Mouse (Mus musculus): ENCODE results near the gene Dab2ip. TPM values are rescaled to one million over a fixed set of nuclear protein-coding genes. Genes with fewer than 3 reads are reported as not detected.
A peak's percentile ranks its signal among the peaks of the same experiment; 100 is the strongest.

Dab2ip gene
- polyA plus RNA-seq, 1 experiment from 2014 or later, result 9.1 TPM

DNA sequence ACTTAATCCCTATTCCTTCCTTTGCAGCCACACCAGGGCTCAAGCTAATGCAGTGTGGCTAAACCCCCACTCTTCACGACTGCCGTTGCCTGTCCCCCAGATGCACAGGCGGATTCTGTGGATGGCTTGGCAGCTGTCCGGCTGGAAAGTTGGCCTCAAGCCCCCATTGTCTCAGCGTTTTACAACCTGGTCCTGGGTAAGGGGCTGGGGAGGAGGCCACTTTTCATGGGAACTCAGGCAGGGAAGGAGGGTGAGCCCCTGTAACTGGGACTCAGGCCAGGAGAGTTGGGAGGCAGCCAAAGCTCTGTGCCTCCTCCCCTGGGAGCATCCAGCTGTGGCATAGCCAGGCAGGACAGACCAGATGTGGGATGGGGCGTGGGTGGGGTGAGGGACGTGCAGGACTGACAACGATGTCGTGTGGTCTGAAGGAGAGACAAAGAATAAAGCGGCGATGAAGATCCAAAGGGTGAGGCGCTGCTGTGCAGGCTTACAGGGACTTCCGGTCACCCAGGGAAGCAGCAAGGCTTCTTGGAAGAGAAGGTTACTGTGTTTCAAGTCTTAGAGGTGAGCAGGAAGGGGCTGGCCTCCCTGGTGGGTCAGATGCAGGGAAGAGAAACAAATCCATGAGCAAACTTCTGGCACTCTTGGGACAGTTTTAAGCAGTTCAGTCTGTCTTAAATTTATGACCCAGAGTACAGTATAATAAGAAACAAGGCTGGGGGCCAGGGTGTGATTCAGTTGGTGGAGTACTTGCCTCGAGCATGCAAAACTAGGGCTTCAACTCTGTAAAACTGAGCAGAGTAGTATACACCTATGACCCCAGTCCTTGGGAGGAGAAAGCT is 43.8 kb upstream of the Dab2ip start:
- H3K4me2 ChIP-seq (ENCODE audit: low read depth, low read length), result no peak overlapping the region
- no peak overlapping the region for H3K9ac ChIP-seq (replicated peaks)
- H3K9me3 ChIP-seq (ENCODE audit: low read length), result no peaks in the 10 kb centered on the region
- no peak for TF ChIP-seq CTCF (IDR thresholded peaks at IDR 0.05; ENCODE audit: low read depth)
- H3K27me3 ChIP-seq (ENCODE audit: insufficient read depth, low read length), result no peaks in the 10 kb centered on the region
- 68% methylated on average over 14 of the region's 14 CpGs for WGBS (ENCODE audit: insufficient replicate concordance)
- DNase-seq (no peak), ATAC-seq (no peak)
- no peak overlapping the region for H3K4me3 ChIP-seq (ENCODE audit: low read depth, low read length)
- peaks cover 7% of the 10 kb centered on the region for H3K4me1 ChIP-seq (ENCODE audit: insufficient read depth)
- H3K36me3 ChIP-seq (replicated peaks; ENCODE audit: insufficient read depth, low read length), result no peaks in the 10 kb centered on the region
- H3K27ac ChIP-seq (ENCODE audit: low read depth), result no peak overlapping the region

DNA sequence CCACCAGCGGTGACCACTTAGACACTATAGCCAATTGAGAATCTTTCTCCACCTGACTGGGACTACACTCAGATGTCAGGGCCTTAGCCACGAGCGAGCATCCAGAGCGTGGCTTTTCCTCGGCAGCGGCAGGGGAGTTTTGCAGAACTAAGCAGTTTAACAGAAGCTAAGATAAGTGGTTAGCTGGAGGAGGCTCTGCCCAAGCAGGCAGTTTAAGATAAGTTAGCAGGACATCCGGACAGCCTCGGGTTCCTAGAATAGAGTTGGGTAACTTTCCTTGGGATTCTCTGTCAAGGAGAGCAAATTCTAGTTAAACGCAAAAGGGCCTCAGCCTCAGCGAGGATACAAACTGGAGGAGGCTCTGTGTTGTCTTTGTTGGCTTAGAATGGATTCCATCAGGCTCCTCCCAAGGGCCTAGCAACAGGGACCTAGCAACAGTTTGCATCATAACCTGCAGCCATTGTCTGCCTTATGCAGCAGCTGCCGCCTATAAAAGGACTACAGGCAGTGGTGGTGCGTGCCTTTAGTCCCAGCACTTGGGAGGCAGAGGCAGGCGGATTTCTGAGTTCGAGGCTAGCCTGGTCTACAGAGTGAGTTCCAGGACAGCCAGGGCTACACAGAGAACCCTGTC is 31.3 kb upstream of the Dab2ip start:
- 66% methylated on average over 14 of the region's 14 CpGs for WGBS (ENCODE audit: insufficient replicate concordance)
- H3K4me3 ChIP-seq (ENCODE audit: low read depth, low read length), result no peak overlapping the region
- no peak overlapping the region for H3K9ac ChIP-seq (replicated peaks)
- H3K36me3 ChIP-seq (replicated peaks; ENCODE audit: insufficient read depth, low read length), result no peaks in the 10 kb centered on the region
- DNase-seq (no peak), ATAC-seq (0 out of 2 replicates have a peak, but pooled peaks have one; percentile 29)
- H3K4me1 ChIP-seq (ENCODE audit: insufficient read depth), result no peaks in the 10 kb centered on the region
- H3K27me3 ChIP-seq (ENCODE audit: insufficient read depth, low read length), result no peaks in the 10 kb centered on the region
- no peak overlapping the region for H3K27ac ChIP-seq (ENCODE audit: low read depth)
- TF ChIP-seq EP300 (IDR thresholded peaks at IDR 0.05; ENCODE audit: low read depth), result no peak
- no peak for TF ChIP-seq CTCF (IDR thresholded peaks at IDR 0.05; ENCODE audit: low read depth)
- no peak overlapping the region for H3K4me2 ChIP-seq (ENCODE audit: low read depth, low read length)
- no peaks in the 10 kb centered on the region for H3K9me3 ChIP-seq (ENCODE audit: low read length)

DNA sequence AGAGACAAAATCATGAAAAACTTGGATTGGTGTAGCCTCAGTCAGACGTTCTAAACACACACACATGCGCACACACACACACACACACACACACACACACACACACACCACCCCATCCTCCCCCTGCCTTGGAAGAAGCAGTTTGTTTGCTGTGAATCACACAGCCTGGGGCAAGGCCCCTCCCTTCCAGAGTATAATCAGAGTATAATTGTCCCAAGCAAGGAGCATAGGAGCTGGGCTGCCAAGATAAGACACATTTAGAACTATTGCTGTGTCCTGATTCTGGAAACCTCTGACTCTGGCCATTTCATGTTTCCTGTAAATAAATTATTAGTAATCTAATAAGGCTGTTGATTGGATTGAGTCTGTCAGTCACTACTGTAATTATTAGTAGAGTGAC is 29.0 kb upstream of the Dab2ip start:
- WGBS (ENCODE audit: insufficient replicate concordance), result 48% methylated on average over 2 of the region's 2 CpGs
- no peak for DNase-seq
- ATAC-seq, result no peak
- Histone ChIP-seq H3K4me1 (ENCODE audit: insufficient read depth) (no peaks in the 10 kb centered on the region), H3K9me3 (ENCODE audit: low read length) (no peaks in the 10 kb centered on the region), H3K27ac (ENCODE audit: low read depth) (no peak overlapping the region), H3K4me3 (ENCODE audit: low read depth, low read length) (no peak overlapping the region), H3K4me2 (ENCODE audit: low read depth, low read length) (no peak overlapping the region), H3K27me3 (ENCODE audit: insufficient read depth, low read length) (no peaks in the 10 kb centered on the region), H3K36me3 (replicated peaks; ENCODE audit: insufficient read depth, low read length) (no peaks in the 10 kb centered on the region), H3K9ac (replicated peaks) (no peak overlapping the region)
- TF ChIP-seq EP300 (IDR thresholded peaks at IDR 0.05; ENCODE audit: low read depth) (no peak), CTCF (IDR thresholded peaks at IDR 0.05; ENCODE audit: low read depth) (no peak)

DNA sequence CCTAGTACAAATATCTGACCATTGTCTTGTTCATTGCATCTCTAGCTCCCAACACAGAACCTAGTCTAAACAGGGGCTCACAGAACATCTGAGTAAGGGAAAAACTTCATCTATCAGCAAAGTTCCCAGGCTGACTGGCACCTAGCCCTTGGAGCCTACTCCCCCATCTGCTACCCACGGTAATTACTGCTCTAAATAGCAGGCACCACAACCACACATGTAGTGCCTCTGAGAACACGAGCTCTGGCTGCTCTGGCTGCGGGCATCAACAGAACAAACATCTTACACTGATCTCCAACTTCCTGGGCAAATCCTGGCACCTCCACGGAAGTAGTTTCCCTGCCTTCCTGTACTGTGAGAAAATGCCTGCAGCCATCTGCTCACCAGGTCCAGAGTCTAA is 28.2 kb upstream of the Dab2ip start:
- DNase-seq, result no peak

DNA sequence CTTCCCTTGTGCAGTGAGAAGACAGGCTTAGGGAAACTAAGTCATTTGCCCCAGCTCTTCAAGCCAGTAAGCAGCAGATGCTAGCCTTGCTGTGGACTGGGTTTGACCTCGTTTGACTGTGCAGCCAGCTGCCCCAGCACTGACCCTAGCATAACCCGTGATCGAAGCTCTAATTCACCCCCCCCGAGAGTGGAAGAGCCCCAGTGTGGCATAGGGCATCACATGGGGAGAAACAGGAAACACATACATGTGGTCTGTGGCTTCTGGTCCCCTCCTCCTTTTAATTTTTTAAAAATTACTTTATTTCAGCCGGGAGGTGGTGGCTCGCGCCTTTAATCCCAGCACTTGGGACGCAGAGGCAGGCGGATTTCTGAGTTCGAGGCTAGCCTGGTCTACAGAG is 27.3 kb upstream of the Dab2ip start:
- Histone ChIP-seq H3K27ac (ENCODE audit: low read depth) (no peak overlapping the region), H3K27me3 (ENCODE audit: insufficient read depth, low read length) (no peaks in the 10 kb centered on the region), H3K4me2 (ENCODE audit: low read depth, low read length) (no peak overlapping the region), H3K4me3 (ENCODE audit: low read depth, low read length) (no peak overlapping the region), H3K9me3 (ENCODE audit: low read length) (no peaks in the 10 kb centered on the region), H3K9ac (replicated peaks) (no peak overlapping the region), H3K4me1 (ENCODE audit: insufficient read depth) (no peaks in the 10 kb centered on the region), H3K36me3 (replicated peaks; ENCODE audit: insufficient read depth, low read length) (no peaks in the 10 kb centered on the region)
- DNase-seq (no peak), ATAC-seq (no peak)
- no peak for TF ChIP-seq EP300 (IDR thresholded peaks at IDR 0.05; ENCODE audit: low read depth)
- no peak for TF ChIP-seq CTCF (IDR thresholded peaks at IDR 0.05; ENCODE audit: low read depth)
- 65% methylated on average over 10 of the region's 10 CpGs for WGBS (ENCODE audit: insufficient replicate concordance)

More for the DNA sequence above, 28.2 kb upstream of the Dab2ip start:
- Histone ChIP-seq H3K9me3 (ENCODE audit: low read length) (no peaks in the 10 kb centered on the region), H3K9ac (replicated peaks) (no peak overlapping the region), H3K4me1 (ENCODE audit: insufficient read depth) (no peaks in the 10 kb centered on the region), H3K36me3 (replicated peaks; ENCODE audit: insufficient read depth, low read length) (no peaks in the 10 kb centered on the region), H3K27ac (ENCODE audit: low read depth) (no peak overlapping the region), H3K4me2 (ENCODE audit: low read depth, low read length) (no peak overlapping the region), H3K27me3 (ENCODE audit: insufficient read depth, low read length) (no peaks in the 10 kb centered on the region), H3K4me3 (ENCODE audit: low read depth, low read length) (no peak overlapping the region)
- TF ChIP-seq EP300 (IDR thresholded peaks at IDR 0.05; ENCODE audit: low read depth) (no peak), CTCF (IDR thresholded peaks at IDR 0.05; ENCODE audit: low read depth) (no peak)
- 71% methylated on average over 4 of the region's 4 CpGs for WGBS (ENCODE audit: insufficient replicate concordance)
- no peak for ATAC-seq

DNA sequence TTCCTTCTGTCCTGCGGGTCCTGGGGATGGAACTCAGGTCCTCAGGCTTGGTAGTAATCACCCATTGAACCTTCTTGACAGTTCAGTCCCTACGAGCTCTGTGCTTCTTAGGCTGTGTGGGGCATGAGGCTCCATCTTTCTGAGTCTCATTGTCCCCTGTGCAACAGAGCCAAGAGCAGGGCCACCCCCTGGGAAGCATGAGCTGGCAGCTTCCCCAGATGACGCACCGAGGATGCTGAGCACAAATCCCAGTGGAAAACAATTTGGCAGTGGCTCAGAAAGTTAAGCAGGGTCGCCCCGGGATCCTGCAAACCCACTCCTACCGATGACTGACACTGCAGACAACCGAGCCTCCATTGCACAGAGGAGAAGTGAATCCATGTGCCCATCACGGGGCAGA is 24.4 kb upstream of the Dab2ip start:
- no peak overlapping the region for H3K27ac ChIP-seq (ENCODE audit: low read depth)
- no peaks in the 10 kb centered on the region for H3K36me3 ChIP-seq (replicated peaks; ENCODE audit: insufficient read depth, low read length)
- ATAC-seq, result no peak

More for the DNA sequence above, 24.4 kb upstream of the Dab2ip start:
- Histone ChIP-seq H3K4me2 (ENCODE audit: low read depth, low read length) (no peak overlapping the region), H3K4me3 (ENCODE audit: low read depth, low read length) (no peak overlapping the region), H3K9ac (replicated peaks) (no peak overlapping the region), H3K9me3 (ENCODE audit: low read length) (no peaks in the 10 kb centered on the region), H3K4me1 (ENCODE audit: insufficient read depth) (no peaks in the 10 kb centered on the region), H3K27me3 (ENCODE audit: insufficient read depth, low read length) (no peaks in the 10 kb centered on the region)
- no peak for DNase-seq
- TF ChIP-seq EP300 (IDR thresholded peaks at IDR 0.05; ENCODE audit: low read depth) (no peak), CTCF (IDR thresholded peaks at IDR 0.05; ENCODE audit: low read depth) (no peak)
- 76% methylated on average over 9 of the region's 9 CpGs for WGBS (ENCODE audit: insufficient replicate concordance)
